Mouse (Mus musculus) forebrain, postnatal 0 days (tissue): ENCODE measurements at regions not wholly inside any gene's neighbourhood (a gene's known extent, or its start where the extent isn't known, plus 50 kb on each side); places are given as distances from the start of the nearest gene placed in this dataset.

Experiments used
- ATAC-seq: fragments of 200-750 bp; cut with Nextera tagmentation; 2 replicates; pipeline ENCODE4 v1.8.0; 2017; ENCODE audit warnings: mild to moderate bottlenecking, moderate library complexity
- DNase-seq: peaks from one replicate; pipeline ENCODE4 v3.0.0-alpha.2; 2015
- H3K27ac ChIP-seq: fragments of 300-500 bp; sonication (generic); 2 replicates; pipeline ENCODE4 v1.5.1; 2014; ENCODE audit warnings: low read depth, mild to moderate bottlenecking, antibody characterized with exemption, low read length, moderate library complexity, mixed read lengths
- H3K27me3 ChIP-seq: fragments of 300-500 bp; sonication (generic); 2 replicates; pipeline ENCODE4 v1.6.1; 2014; ENCODE audit warnings: mild to moderate bottlenecking, low read length, mixed read lengths; ENCODE audit not compliant: insufficient read depth
- H3K36me3 ChIP-seq: fragments of 300-500 bp; sonication (generic); 2 replicates; pipeline ENCODE4 v1.6.1; 2014; ENCODE audit warnings: mild to moderate bottlenecking, moderate library complexity; ENCODE audit not compliant: insufficient read depth
- H3K4me1 ChIP-seq: fragments of 300-500 bp; sonication (generic); 2 replicates; pipeline ENCODE4 v1.6.1; 2014; ENCODE audit warnings: antibody characterized with exemption; ENCODE audit not compliant: insufficient read depth
- H3K4me2 ChIP-seq: fragments of 300-500 bp; sonication (generic); 2 replicates; pipeline ENCODE4 v1.6.1; 2014; ENCODE audit warnings: low read depth, mild to moderate bottlenecking, moderate library complexity
- H3K4me3 ChIP-seq: fragments of 300-500 bp; sonication (generic); 2 replicates; pipeline ENCODE4 v1.5.1; 2014; ENCODE audit warnings: low read depth, low read length, mixed read lengths
- H3K9ac ChIP-seq: fragments of 300-500 bp; sonication (generic); 2 replicates; pipeline ENCODE4 v1.6.1; 2014; ENCODE audit warnings: mild to moderate bottlenecking
- H3K9me3 ChIP-seq: fragments of 300-500 bp; sonication (generic); 2 replicates; pipeline ENCODE4 v1.6.1; 2016; ENCODE audit warnings: low read length
- CTCF ChIP-seq: sonication (generic); IDR thresholded peaks from 2 replicates; pipeline ENCODE4 v1.5.1; 2016; ENCODE audit warnings: antibody characterized with exemption, control low read depth, low read depth
- WGBS: fragments of 180-500 bp; shearing (Covaris S2); extraction: QIAGEN DNeasy Blood & Tissue Kit; methylation state at CpG from one replicate; pipeline ENCODE4 v1.1.7; 2014; 5-methylcytosine and 5-hydroxymethylcytosine counted together

DNA sequence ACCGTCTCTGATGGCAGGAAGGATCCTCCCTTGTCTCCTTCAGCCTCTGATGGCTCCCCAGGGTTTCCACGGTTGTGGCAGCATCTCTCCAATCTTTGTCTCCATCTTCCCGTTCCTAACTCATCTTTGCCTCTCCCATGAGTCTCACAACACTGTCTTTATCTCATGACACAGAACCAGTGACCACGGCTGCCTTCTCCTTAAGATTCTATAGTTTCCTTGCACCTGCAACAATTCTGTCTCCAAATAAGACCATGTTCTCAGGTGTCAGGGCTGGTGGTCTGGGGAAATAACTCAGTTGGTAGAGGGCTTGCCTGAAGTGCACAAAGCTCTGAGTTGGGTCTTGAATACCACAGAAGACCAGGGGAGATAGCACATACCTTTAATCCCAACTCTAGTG, 203.8 kb downstream of the Cd83 start:
- no peak overlapping the region for H3K4me3 ChIP-seq
- no peak overlapping the region for H3K27ac ChIP-seq
- ATAC-seq (no peak), DNase-seq (no peak)
- H3K4me2 ChIP-seq, result no peak overlapping the region
- 91% methylated on average over 4 of the region's 4 CpGs for WGBS
- H3K36me3 ChIP-seq, result no peaks in the 10 kb centered on the region
- no peaks in the 10 kb centered on the region for H3K9me3 ChIP-seq
- 0 out of 2 replicates have a peak, but pooled peaks cover 6% of the 10 kb centered on the region for H3K4me1 ChIP-seq
- no peak for TF ChIP-seq CTCF
- no peaks in the 10 kb centered on the region for H3K27me3 ChIP-seq
- no peak overlapping the region for H3K9ac ChIP-seq

DNA sequence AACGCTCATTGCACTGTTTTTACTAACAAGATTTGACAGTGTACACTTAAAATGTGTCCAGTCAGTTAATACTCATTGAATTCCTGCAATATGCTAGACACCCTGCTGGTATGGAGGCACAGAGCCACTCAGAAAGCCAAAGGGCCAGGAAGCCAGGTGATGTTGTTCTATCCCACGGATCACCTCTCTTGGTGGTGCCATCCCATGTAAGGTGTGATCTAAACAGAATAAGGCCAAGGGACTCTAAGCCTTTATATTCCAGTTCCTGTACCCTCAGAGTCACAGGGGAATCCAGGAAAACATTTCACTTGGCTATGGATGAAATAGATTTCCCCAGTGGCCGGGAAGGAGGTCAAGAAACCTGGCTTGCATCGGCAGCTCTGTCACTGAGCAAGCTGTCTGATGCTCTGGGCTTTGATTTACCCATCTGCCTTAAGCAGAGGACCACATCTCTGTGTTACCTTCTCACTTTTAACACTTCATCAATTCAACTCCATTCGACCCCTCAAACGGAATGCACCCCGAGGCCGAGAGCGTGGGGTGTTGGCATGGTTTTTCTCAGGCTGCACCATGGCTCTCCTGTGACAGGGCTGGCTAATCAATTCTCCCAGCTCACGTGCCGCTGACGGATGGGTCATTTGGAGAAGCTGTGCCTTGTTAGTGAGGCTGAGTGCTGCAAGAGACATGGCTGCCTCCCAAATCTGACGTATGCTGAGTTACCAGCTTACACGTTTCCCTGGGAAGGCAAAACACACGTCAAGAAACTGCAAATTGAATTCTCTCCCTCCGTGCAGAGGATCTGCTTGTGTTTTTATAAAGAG, 205.9 kb downstream of the Cd83 start:
- no peak overlapping the region for H3K27ac ChIP-seq
- H3K4me2 ChIP-seq, result peak overlapping the region; percentile 26
- TF ChIP-seq CTCF, result no peak
- H3K27me3 ChIP-seq, result no peaks in the 10 kb centered on the region
- DNase-seq (peak; percentile 90), ATAC-seq (peak; percentile 87)
- H3K4me3 ChIP-seq, result no peak overlapping the region
- 0 out of 2 replicates have a peak, but pooled peaks cover 6% of the 10 kb centered on the region for H3K4me1 ChIP-seq
- H3K36me3 ChIP-seq, result no peaks in the 10 kb centered on the region
- no peaks in the 10 kb centered on the region for H3K9me3 ChIP-seq
- no peak overlapping the region for H3K9ac ChIP-seq
- 34% methylated on average over 16 of the region's 16 CpGs for WGBS

DNA sequence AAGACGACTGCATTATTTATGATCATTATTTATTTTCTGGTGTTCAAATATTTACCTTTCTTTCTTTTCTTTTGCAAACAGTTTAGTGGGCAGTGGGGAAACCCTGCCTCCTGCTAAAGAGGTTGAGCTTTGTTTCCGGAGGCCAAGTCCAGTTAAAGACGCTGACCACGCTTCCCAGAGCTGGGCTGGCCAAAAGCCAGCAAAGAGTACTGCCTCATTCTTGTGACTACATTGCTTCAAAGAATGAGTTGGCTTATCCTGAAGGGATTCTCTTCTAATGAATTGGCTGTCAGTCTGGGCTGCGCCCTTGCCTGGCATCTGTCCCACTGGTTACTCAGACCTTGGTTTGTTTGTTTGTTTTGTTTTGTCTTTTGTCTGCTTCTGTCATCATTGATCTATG, 207.2 kb downstream of the Cd83 start:
- WGBS, result 14% methylated on average over 5 of the region's 5 CpGs
- DNase-seq (peak; percentile 52), ATAC-seq (no peak)
- Histone ChIP-seq H3K36me3 (no peaks in the 10 kb centered on the region), H3K27me3 (no peaks in the 10 kb centered on the region), H3K4me1 (0 out of 2 replicates have a peak, but pooled peaks cover 6% of the 10 kb centered on the region), H3K9me3 (no peaks in the 10 kb centered on the region), H3K27ac (no peak overlapping the region), H3K4me2 (no peak overlapping the region), H3K4me3 (no peak overlapping the region), H3K9ac (no peak overlapping the region)
- no peak for TF ChIP-seq CTCF

DNA sequence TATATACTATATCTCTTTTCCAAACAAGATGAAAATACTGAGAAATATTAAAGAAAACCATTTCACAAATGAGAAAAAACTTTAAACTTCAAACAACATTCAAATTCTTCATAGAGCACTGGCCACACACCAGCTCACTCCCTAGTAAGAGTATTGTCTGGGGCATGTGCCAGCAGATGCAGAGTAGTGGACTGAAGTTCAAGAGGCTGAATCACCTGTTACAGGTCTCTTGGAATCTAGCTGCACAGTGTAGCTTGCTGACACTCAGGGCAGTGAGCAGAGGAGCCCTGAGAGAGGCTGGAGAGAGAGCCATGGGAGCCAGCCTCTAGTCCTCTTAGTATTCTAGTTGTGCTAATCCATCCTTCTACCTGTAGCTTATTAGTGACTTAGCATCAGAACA, 208.4 kb downstream of the Cd83 start:
- Histone ChIP-seq H3K27me3 (no peaks in the 10 kb centered on the region), H3K9ac (no peak overlapping the region), H3K36me3 (no peaks in the 10 kb centered on the region), H3K27ac (no peak overlapping the region), H3K4me1 (0 out of 2 replicates have a peak, but pooled peaks cover 6% of the 10 kb centered on the region), H3K4me2 (no peak overlapping the region), H3K9me3 (no peaks in the 10 kb centered on the region), H3K4me3 (no peak overlapping the region)
- TF ChIP-seq CTCF, result no peak
- DNase-seq (no peak), ATAC-seq (no peak)

DNA sequence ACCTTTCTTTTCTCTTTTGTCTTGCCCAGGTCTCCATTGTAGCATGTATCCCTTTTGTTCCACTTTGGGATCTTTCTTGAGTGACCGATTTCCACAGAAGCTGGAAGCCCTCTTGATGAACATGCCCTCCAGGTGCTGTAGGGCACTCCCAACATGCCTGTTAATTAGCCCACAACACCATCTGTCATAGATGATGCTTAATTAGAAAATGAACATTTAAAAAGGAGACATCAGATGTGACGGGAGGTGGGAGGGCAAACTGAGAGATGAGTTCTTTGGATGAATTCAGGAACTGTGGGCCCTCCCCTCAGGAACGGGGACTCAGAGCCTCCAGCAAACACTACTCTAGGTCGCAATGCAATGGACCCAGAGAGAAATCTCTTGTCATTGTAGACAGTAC, 209.8 kb downstream of the Cd83 start:
- Histone ChIP-seq H3K9me3 (no peaks in the 10 kb centered on the region), H3K27me3 (no peaks in the 10 kb centered on the region), H3K27ac (no peak overlapping the region), H3K4me2 (no peak overlapping the region), H3K4me1 (0 out of 2 replicates have a peak, but pooled peaks cover 6% of the 10 kb centered on the region), H3K4me3 (no peak overlapping the region), H3K36me3 (no peaks in the 10 kb centered on the region), H3K9ac (no peak overlapping the region)
- no peak for DNase-seq
- no peak for ATAC-seq
- WGBS, result 57% methylated on average over 4 of the region's 4 CpGs
- TF ChIP-seq CTCF, result no peak

DNA sequence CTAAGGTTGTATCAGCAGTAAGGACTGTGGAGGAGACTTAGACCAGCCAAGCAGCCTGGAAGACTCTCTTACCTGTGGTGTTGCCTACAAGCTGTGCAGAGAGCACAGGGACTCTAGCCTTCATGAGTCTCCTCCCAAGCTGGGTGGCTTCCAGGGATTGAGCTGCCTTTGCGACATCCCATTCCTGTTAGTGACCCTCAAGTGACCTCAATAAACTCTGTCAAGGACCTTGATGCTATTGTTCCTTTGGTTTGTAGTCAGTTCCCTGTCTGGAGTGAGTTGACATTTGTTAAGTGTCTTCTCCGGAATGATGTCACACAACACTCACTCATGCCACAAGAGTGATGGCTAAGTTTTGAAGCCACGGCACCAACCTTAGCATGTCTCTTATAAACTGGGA, 211.0 kb downstream of the Cd83 start:
- ATAC-seq (no peak), DNase-seq (no peak)
- no peaks in the 10 kb centered on the region for H3K9me3 ChIP-seq
- H3K9ac ChIP-seq, result no peak overlapping the region
- no peaks in the 10 kb centered on the region for H3K36me3 ChIP-seq
- no peak overlapping the region for H3K4me3 ChIP-seq
- H3K27ac ChIP-seq, result no peak overlapping the region
- H3K27me3 ChIP-seq, result no peaks in the 10 kb centered on the region
- 84% methylated on average over 3 of the region's 3 CpGs for WGBS
- H3K4me1 ChIP-seq, result 0 out of 2 replicates have a peak, but pooled peaks cover 1% of the 10 kb centered on the region
- no peak for TF ChIP-seq CTCF
- no peak overlapping the region for H3K4me2 ChIP-seq

DNA sequence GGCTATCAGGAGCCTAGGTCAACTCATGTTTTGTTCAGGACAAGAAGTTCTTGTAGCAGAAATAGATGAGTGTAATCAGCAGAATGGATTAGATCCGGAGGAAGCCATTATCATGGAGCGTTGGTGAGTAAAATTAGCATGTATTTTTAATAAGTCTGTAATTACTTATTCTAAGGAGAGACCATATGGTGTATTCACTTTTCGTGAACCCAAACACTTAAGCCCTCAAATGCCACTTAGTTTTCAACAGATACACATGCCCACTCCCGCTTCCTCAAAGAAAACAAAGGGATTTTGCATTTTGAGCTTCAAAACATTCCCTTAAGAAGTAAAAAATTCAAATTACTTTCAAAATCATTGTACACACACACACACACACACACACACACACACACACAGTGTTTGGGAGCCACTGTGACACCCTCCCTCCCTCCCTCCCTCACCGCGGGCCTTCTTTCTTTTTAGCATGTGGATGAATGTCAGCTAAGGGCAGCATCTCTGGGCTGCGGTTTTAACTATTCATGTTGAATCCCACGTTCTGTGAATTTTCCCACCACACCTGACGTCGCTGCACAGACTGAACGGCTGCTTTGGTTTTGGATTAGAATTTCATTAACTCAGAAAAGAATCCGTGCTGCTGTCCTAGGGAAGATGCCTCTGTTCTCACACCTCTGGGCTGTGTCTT, 217.4 kb downstream of the Cd83 start:
- 23% methylated on average over 12 of the region's 12 CpGs for WGBS
- H3K4me2 ChIP-seq, result no peak overlapping the region
- H3K27ac ChIP-seq, result no peak overlapping the region
- no peaks in the 10 kb centered on the region for H3K27me3 ChIP-seq
- no peaks in the 10 kb centered on the region for H3K36me3 ChIP-seq
- DNase-seq (no peak), ATAC-seq (no peak)
- H3K4me3 ChIP-seq, result no peak overlapping the region
- H3K9me3 ChIP-seq, result no peaks in the 10 kb centered on the region
- no peaks in the 10 kb centered on the region; the same call in 1 of the 2 replicates for H3K4me1 ChIP-seq
- TF ChIP-seq CTCF, result no peak
- H3K9ac ChIP-seq, result no peak overlapping the region
